Mouse (Mus musculus): ENCODE results near the gene Vps50.
"Not testable (repeated sequence)": the region's sequence is repeated elsewhere in the genome, so short reads cannot be mapped to it uniquely, and the experiment has no call there.

Gene Vps50

DNA sequence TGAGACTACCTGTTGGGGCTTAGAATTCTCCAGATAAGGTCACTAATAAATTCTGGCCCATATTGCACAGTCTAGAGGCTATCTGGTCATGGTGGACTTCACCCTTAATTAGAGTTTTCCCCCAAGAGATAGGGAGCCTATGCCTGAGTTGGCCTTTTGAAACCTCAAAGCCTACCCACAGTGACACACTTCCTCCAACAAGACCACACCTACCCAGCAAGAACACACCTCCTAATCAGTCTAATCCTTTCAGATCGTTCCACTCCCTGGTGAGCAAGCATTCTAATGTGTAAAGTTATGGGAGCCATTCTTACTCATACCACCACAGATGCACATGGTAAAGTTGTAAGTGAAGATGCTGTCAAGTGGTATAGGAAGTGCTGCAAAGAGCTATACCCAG lies 37.9 kb downstream of the Vps50 start:
- no peak for DNase-seq (ENCODE audit: low spot score in 2 of 2)

DNA sequence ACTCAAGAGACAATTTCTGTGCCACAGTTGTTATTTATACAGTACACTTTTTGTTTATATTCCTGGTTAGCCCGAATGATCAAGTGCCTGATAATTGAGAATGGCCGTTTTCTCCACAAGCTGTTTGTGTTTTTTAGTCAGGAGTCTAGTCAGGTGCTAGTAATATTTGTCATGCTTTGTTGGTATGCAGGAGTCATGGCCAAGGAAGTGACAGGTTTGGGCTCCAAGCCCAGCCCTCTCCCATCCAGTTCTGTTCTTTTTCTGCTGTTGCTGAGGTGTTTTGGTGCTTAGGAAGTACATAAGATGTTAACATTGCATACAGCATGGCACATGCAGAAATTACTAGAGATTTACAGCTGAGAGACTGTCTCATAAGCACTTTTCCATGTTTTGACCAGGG lies 41.3 kb downstream of the Vps50 start:
- no peak for DNase-seq (ENCODE audit: low spot score in 2 of 2)

DNA sequence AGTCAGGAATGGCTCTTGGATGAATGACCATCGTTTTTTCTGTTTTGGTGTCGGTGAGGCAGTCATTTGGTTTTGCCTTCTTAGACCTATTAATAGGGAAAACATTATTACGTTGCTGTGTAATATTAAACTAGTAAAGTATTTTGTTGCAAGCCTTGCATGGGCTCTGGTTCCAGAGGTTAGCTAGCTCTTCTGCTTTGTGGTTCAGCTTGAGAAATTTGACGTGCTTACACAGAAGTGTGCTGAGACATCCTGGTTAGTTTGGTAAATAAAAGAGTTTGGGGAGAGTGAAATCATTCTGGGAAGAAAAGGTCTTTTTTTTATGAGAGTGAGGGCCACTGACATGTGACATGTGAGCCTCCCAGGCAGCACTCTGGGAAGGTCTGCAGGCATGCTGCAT lies 45.7 kb downstream of the Vps50 start:
- no peak for DNase-seq (ENCODE audit: low spot score in 2 of 2)

DNA sequence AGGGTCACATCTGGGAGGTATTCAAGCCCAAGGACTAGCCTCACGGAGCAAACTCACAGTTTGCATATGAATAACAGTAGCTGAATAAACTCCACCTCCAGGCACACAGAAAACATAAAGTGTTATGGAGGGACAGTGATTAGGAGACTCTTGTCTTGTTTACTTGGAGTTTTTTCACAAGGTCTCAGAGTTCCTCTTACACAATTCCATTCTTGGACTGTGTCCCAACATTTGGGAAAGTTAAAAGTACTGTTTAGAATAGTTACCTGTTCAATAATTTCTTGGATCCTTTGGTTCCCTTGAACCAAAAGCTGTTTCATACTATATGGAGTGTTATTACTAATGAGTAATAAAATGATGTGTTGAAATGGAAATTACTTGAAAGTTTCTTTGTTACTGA lies 46.8 kb downstream of the Vps50 start:
- DNase-seq (ENCODE audit: low spot score in 2 of 2), result no peak

DNA sequence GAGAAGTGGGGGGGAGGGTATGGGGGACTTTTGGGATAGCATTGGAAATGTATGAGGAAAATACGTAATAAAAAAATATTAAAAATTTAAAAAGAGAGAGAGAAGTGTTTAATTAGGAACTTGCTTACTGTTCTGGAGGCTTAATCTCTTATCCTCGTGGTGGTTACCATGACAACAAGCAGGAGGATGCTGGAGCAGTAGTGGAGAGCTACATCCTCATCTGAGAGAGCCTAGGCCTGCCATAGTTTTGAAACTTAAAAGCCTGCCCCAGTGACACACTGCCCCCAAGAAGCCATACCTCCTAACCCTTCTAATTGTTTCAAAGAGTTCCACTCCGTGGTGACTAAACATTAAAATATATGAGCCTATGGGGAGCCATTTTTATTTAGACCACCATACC lies 50.8 kb downstream of the Vps50 start:
- DNase-seq (ENCODE audit: low spot score in 2 of 2), result no peak

DNA sequence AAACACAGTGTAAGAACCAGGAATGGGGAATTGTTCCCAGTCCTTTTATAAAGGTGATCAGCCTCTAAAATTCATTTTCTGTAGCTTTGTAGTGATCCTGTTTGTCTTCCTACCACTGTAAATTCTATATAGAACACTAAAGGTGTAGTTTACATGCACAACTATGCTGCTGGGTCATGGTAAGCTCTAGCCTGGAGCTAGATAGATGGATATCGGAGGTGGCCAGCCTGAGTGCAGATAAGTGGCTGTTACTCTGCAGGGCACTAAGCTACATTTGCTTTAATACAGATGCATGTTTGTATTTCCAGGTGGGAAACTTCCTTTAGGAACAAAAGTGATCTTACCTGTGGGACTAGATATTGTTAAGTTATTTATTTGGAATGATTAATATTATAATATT lies 51.8 kb downstream of the Vps50 start:
- no peak for DNase-seq (ENCODE audit: low spot score in 2 of 2)

DNA sequence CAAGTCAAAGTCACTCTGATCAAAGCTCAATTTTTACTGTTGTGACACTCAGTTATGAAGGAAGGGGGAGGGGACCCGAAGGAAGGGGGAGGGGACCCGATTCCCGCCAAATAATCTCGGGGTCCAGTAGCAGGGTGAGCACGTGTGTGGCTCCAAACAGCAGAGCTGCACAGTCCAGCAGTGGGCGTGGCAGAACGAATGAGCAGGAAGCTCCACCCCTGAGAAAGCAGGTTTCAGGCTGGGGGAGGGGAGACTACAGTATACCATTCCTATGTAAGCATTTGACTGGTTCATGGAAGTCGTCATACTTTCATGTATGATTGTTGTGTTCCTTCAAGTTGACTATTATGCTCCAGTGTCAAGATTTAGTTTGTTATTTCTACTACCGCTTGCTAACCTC lies 54.5 kb downstream of the Vps50 start:
- DNase-seq (ENCODE audit: low spot score in 2 of 2), result not testable (repeated sequence)

DNA sequence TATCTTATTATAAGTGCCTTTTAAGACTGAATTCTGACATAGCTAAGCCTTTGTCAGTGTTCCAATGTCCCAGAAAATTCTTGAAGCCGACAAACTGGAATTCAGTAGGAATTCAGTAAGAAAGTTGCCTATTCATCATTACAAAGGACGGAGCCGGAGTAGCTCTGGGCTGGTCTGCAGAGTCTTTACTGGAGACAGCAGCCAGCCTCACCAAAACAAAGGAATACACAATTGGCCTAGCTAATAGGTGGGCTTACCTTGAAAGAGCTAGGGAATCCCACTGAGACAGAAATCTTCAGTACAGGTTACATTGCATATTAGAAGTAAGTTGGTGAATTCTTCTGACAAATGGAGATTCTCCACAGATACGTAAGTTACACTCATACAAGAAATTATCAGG lies 59.0 kb downstream of the Vps50 start:
- DNase-seq (ENCODE audit: low spot score in 2 of 2), result no peak

DNA sequence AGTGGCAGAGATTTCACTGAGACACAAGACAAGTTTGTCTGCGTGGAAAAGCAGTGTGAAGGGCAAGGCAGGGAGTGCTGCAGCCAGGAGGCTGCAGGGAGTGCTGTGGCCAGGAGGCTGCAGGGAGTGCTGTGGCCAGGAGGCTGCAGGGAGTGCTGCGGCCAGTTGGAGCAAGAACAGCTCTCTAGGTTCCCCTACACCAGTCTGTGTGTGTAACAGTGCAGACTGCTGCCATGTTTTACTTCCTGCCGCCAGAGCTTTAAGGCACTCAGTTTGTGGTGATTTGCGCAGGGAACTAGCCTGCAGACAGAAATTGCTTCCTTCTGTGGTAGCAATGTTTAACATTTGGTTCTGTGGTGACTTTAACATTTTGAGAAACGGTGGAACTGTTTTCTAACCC lies 61.8 kb downstream of the Vps50 start:
- no peak for DNase-seq (ENCODE audit: low spot score in 2 of 2)

DNA sequence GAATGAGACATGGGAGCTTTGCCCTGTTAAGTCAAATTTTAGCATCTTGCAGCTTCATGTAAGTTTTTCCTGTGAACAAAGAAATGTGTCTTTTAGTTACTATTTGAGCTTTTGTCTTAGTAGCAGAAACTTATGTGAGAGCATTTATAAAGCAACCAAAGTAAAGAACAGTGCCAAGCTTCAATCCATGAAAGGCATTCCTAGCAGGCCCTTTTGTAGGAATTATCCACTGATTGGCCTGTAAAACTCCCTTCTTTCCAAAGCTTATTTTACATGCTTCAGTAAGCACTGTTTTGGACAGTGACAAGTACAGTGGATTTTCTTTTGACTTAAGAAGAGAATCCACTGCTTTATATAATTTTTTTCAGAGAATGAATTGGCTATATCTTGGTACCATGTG lies 64.1 kb downstream of the Vps50 start:
- DNase-seq (ENCODE audit: low spot score in 2 of 2), result no peak

DNA sequence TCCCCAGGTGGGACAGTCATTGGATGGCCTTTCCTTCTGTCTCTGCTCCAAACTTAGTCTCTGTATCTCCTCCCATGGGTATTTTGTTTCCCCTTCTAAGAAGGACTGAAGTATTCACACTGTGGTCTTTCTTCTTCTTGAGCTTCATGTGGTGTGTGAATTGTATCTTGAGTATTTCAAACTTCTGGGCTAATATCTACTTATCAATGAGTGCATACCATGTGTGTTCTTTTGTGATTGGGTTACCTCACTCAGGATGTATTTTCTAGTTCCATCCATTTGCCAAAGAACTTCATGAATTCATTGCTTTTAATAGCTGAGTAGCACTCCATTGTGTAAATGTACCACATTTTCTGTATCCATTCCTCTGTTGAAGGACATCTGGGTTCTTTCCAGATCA lies 65.9 kb downstream of the Vps50 start:
- DNase-seq (ENCODE audit: low spot score in 2 of 2), result not testable (repeated sequence)

DNA sequence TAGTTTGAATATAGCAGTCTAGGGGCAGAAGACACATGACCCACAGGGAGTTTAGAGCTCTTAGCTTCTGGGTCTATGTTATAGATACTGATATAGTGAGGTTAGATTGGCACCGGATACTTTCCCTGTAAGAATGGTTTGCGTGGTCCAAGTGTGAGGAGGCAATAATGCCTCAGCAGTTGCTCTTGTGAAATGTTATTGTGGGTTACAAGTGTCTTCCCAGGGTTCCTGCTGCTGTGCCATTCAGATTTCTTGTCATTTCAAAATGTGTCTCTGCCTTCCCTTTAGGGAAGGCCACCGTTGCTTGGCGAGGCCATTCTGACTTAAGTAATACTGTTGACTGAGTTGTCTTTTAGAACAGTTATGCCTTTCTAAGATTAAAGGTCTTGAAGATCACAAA lies 66.8 kb downstream of the Vps50 start:
- no peak for DNase-seq (ENCODE audit: low spot score in 2 of 2)

DNA sequence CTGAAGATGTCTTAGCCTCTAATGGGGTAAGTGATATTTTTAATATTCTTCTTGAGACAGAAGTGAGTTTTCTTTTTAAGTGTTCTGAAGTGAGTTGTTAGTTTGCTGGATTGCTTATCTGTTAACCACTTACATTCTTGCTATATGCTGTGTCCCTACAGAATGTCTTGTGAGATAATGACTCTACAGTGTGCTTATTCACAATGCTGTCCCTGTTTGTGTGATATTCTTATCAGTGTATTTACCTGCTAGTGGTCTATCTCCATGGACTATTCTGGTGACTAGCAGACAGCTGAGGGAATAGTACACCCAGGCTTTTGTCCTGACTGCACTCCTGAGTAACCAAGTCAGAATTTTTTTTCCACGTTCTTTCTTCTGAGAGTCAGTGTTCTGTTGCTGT lies 67.5 kb downstream of the Vps50 start:
- no peak for DNase-seq (ENCODE audit: low spot score in 2 of 2)

DNA sequence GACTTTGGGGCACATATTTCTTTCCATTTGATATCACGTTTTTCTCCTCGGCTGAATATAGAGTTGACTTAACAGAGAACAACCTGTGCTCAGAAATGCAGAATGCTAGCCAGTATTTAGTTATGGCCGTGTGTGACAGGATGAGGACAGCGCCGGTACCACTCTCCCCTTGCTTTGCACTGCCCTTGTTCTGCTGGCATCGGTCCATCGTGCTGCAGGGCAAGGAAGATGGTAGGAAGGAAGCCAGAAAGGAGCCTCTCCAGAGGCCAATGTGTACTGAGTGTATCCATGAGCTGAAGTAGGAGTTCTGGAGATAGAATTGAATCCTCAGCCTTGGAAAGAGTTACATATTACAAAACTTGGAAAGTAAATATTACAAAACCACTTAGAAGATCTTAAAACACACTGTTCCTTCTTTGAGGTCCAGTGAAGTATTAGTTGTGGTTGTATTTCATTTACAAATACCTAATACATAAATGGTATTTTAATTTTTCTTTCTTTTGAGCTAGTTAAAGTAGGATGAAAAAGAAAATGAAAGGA lies 69.0 kb downstream of the Vps50 start:
- DNase-seq (ENCODE audit: low spot score in 2 of 2), result no peak

DNA sequence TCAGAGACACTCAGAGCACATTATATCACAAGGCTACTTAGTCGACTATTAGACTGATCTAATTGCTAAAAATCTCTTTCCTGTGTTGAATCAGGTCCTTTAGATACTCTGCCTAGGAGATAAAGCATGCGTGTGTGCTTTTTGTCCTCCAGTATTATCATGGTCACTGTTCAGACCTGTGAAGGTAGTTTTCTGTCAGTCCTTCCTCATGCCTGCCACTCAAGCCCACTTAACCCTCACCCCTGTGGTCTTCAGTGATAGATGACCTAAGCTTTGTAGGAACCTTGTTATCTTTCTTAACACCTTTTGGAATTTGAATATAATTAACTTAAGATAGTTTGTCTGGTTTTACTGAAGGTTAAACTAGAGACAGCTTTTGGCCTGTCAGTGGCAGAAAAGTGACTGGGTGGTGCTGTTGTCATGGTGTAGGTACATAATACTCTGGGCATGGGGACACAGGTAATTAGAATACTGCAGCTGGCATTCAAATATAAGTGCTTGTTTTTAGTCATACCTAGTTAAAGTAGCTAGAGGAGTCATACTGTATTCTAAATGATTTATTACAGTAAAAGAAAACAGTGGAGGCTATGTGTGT lies 74.1 kb downstream of the Vps50 start:
- no peak for DNase-seq (ENCODE audit: low spot score in 2 of 2)

DNA sequence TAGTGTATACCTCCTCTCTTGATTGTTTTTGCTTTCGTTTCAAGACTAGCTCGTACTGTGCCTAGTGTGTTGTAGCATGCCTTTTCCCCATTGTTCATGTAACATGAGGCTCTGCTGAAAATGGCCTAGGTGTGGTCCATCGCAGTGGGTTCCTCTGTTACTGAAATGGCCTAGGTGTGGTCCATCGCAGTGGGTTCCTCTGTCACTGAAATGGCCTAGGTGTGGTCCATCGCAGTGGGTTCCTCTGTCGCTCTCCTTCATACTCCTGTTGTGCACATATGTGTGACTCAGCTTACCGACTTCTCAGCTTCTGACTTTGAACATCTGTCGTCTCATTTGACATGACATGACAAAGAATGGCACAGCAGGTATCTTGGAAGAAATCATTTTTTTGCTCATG lies 75.6 kb downstream of the Vps50 start:
- DNase-seq (ENCODE audit: low spot score in 2 of 2), result no peak

DNA sequence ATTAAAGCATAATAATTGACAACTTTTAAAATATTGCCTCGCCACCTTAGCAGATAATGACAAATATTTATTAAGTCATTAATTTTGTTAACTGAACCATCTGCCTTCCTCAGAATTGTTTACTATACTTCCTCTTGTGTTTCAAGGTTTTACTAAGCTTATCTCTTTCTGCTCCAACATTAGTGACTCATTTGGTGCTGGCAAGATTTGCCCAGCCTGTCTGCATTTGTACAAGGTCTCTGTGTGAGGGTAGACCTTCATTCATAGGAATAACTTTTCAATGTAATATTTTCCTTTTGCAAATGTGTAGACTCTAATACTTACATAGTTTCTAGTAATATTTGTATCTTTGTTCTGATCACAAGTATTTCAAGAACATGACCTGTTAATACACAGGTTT lies 87.2 kb downstream of the Vps50 start:
- no peak for DNase-seq (ENCODE audit: low spot score in 2 of 2)

DNA sequence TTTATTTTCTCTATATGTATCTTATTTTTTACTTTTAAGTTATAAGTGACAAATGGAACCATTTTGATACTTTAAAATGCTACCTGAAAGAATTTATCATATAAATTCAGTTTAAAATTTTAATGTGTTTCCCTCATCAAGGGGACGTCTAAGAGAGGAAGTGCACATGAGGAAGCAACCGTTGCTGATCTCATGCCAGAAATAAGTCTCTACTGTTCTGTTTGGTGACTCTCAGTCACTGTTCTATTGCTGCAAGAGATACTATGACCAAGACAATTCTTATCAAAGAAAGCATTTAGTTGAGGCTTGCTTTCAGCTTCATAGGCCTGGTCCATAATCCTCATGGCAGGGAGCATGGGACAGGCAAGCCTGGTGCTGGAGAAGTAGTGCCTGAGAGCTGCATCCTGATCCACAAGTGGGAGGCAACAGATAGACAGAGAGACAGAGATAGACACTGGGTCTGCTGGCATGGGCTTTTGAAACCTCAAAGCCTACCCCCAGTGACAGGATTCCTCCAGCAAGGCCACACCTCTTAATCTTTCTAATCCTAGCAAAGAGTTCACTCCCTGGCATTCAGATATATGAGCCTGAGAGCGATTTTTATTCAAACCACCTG lies 92.2 kb downstream of the Vps50 start:
- no peak for DNase-seq (ENCODE audit: low spot score in 2 of 2)

DNA sequence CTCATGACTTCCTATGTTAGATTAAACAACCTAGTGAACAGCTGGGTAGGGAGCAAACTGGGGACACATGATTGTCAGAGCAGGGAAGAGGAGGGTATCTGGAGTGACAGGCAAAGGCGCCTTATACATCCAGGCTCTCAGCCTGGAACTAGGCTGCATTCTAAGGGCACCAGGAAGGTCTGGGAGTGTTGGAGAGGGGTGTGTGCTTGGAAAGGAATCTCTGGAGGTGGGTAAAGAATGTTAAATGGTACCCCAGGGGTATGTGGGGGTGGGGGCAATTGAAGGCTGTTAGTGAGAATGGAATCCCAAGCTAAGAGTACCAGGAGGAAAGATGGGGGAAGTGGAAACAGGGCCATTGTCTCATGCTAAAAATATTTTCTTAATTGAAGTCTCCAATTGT lies 96.1 kb downstream of the Vps50 start:
- DNase-seq (ENCODE audit: low spot score in 2 of 2), result no peak

DNA sequence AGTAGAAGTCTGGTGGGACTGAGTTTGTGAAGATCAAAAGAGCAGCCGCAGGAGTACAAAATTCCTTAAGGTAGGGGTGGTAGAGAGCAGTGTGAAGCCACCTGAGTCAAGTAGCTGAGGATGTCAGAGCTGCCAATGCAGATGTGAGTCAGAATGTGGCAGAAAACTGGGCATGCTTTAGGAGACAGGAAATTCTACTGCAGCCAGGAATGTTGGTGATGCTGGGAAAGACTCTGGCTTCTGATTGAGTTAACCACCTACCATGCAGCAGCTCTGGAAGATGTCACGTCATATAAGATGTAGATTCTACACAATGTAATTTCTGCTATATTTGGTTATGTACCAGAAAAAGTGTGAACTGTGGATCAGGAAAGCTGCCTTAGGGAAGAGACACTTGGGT lies 114.6 kb downstream of the Vps50 start:
- DNase-seq (ENCODE audit: low spot score in 2 of 2), result no peak

DNA sequence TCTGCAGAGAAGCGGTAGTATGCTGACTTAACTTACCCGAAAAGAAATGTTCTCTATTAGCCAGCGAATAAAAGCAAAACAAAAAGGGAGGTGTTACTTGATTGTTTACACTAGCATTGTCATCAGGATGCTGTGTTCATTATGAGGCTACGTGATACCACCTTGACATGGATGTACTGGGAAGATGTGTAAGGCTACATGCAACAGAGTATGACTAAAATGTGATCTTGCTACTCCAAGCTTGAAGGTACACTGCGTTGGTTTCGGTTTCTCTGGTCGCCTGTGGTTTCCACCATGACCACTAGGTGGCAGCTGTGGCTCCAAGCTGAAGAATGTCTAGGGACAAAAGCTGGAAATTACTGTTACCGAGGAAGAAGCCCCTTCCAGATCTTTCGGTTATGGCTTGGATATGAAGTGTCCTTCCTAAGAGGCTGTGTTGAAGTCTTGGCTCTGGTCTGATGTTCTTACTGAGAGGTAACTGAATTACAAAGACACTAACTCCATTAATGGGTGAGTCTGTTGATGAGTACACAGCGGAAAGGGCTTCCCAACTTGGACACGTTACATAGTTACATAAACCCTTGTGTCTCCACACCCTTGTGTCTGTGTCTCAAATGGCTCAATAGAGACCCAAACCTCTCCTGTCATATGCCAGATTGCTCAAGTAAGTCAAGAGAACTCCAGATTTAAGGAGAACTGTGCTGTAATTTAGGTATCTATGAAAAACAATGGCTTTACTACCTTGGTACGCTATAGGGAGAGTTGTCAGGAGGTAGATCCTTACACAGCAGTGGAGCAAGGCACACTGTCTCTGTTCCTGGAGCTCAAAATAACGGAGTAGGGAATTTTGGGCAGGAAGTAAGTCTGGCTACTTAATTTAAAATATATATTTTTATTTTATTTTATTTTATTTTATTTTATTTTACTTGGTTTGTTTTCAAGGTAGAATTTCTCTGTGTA lies 122.5 kb downstream of the Vps50 start:
- DNase-seq (ENCODE audit: low spot score in 2 of 2), result not testable (repeated sequence)

Data from thymus, postnatal 10 days (tissue).